Mouse (Mus musculus) adrenal gland, adult 2 months (tissue): ENCODE measurements around the gene G3bp1. TPM values are rescaled to one million over a fixed set of nuclear protein-coding genes. Genes with fewer than 3 reads are reported as not detected.

ENCODE experiments used
- microRNA-seq, 2 experiments: library from miRNA; unstranded; fragments of <30 nt; microRNA quantifications; one replicate each; pipeline ENCODE4 v1.2.0; 2021
- polyA plus RNA-seq: library from polyadenylated mRNA; depleted of rRNA; stranded (reverse); fragments of >200 nt; gene quantifications from 2 replicates; pipeline ENCODE4 v1.2.3, GENCODE M21; 2012; rRNA removed
- total RNA-seq, 2 experiments: library from RNA; stranded (reverse); gene quantifications; 2 replicates each; pipeline ENCODE4 v1.2.3; 2021

G3bp1 gene
- total and polyA plus RNA-seq, 3 experiments, result 33.7 to 54.6 (median 50.7) TPM

Small RNA genes lying within 50 kb of the gene (microRNA-seq; reads per million reads assigned to microRNA genes)
- gene Mir7652, result 0 reads per million in 2 experiments

Other genes starting within 250 kb of the G3bp1 start
- under 1 TPM; 0.10 to 0.14 TPM for gene Fat2, start 133.1 kb upstream of the G3bp1 start, total RNA-seq
- 0.01 TPM in 1 of 2 replicates, not detected in the other for gene Fat2, start 133.1 kb upstream of the G3bp1 start, polyA plus RNA-seq
- 1,000 to 10,000 TPM; 1,553 to 3,019 TPM for gene Sparc, start 46.5 kb upstream of the G3bp1 start, total RNA-seq
- gene Sparc, start 46.5 kb upstream of the G3bp1 start, polyA plus RNA-seq, result 4,707 and 5,966 TPM in 2 replicates
- gene Atox1, start 8.4 kb upstream of the G3bp1 start, total RNA-seq, result 100 to 1,000 TPM; 226 to 307 TPM
- 679 and 685 TPM in 2 replicates for gene Atox1, start 8.4 kb upstream of the G3bp1 start, polyA plus RNA-seq
- gene Glra1, start 138.5 kb downstream of the G3bp1 start, total RNA-seq, result not detected
- not detected in 2 replicates for gene Glra1, start 138.5 kb downstream of the G3bp1 start, polyA plus RNA-seq